Mouse (Mus musculus): ENCODE data around the gene Gm5771.
"Not testable (repeated sequence)": the region's sequence is repeated elsewhere in the genome, so short reads cannot be mapped to it uniquely, and the experiment has no call there.

Gene Gm5771

GRCm38 (mm10) chr6:41392056-41392455 is at the start of gene Gm5771:
Gene Gm5771, plus strand, starts transcription at chr6:41392356.
- not testable (repeated sequence) for DNase-seq

- DNase-seq = no peak
Measured at GRCm38 (mm10) chr6:41353932-41354331, 38.2 kb upstream of the Gm5771 start, which contains the start of gene Try10. Gene Try10, plus strand, starts transcription at chr6:41354105.

- DNase-seq = not testable (repeated sequence)
Measured at GRCm38 (mm10) chr6:41373772-41374171, 18.4 kb upstream of the Gm5771 start.

GRCm38 (mm10) chr6:41377578-41377977 is 14.6 kb upstream of the Gm5771 start, which contains the start of gene Prss3:
Gene Prss3, minus strand, starts transcription at chr6:41377678.
- DNase-seq = not testable (repeated sequence)

GRCm38 (mm10) chr6:41386781-41387180 is 5.4 kb upstream of the Gm5771 start:
- no peak for DNase-seq

GRCm38 (mm10) chr6:41391640-41392039 is 516 bp upstream of the Gm5771 start:
- not testable (repeated sequence) for DNase-seq

- not testable (repeated sequence) for DNase-seq
Measured at GRCm38 (mm10) chr6:41442261-41442660, 50.1 kb downstream of the Gm5771 start.

- DNase-seq = not testable (repeated sequence)
Measured at GRCm38 (mm10) chr6:41446045-41446444, 53.9 kb downstream of the Gm5771 start, which contains the start of gene Gm10334. Gene Gm10334, minus strand, starts transcription at chr6:41446145.

Measured in cerebellum, adult 11-12 months (tissue).